Mouse (Mus musculus) megakaryocyte, embryonic 14.5 days (primary cell): ENCODE measurements around the gene Ddx41.

ENCODE experiments used
- FLI1 ChIP-seq: IDR thresholded peaks from 2 replicates; pipeline ENCODE4 v1.6.1; 2012; ENCODE audit warnings: low read length, inconsistent platforms, mixed read lengths
- GATA1 ChIP-seq: IDR thresholded peaks from 3 replicates; pipeline ENCODE4 v1.6.1; 2012; ENCODE audit warnings: mixed read lengths, low read length, inconsistent platforms, borderline replicate concordance

DNA sequence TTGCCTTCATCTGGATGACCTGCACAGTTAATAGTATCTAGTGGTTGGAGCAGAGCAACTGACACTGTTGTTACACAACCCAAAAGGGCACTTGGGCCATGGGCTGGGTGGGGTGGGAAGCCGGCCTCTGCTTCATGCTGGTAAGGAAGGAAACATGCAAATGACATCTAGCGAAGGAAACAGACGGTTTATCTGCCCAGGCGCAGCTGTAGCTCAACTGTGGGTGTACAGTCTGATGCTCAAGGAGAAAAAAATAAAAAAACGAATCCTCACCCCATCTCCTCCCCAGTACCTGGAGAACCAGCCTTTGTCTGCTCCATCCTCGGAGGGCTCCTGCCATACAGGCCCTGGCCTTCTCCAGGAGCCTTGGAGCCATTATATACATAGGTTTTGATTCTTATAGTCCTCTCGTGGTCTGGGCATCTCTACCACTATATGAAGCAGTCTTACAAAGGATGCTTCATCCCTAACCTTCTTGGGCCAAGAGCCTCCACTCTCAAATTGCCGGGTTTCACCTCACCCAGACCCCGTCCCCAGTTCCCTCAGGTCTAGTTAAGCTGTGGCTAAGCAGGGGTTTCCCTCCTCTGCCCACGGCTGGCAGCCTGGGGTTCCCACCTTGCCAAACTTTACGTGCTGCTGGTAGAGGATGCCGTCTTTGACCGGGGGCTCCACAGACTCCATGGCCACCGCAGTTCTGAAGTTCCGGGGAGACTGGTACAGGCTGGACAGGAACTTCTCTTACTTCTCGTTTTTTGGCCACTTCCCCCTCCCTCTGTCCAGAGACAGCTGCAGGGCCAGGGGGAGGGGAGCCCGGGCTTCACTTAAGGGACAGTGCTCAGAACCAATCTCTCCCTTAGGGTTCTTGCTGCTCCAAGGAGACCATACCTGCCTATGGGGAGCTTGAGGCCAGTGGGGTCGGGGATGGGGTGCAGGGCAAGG lies 8.4 kb downstream of the Ddx41 start:
- TF ChIP-seq GATA1 (no peak; the same call in 2 of the 3 replicates), FLI1 (no peak)
